Mouse (Mus musculus) hindbrain, postnatal 0 days (tissue): ENCODE measurements around the gene Gm37240. TPM values are rescaled to one million over a fixed set of nuclear protein-coding genes. Genes with fewer than 3 reads are reported as not detected.

Experiments used
- ATAC-seq: fragments of 200-750 bp; cut with Nextera tagmentation; 2 replicates; pipeline ENCODE4 v1.8.0; 2017; ENCODE audit warnings: mild to moderate bottlenecking, moderate TSS enrichment, moderate library complexity
- DNase-seq: peaks from one replicate; pipeline ENCODE4 v3.0.0-alpha.2; 2015; ENCODE audit warnings: low spot score
- H3K27ac ChIP-seq: fragments of 300-500 bp; sonication (generic); 2 replicates; pipeline ENCODE4 v1.5.1; 2014; ENCODE audit warnings: mild to moderate bottlenecking
- H3K27me3 ChIP-seq: fragments of 300-500 bp; sonication (generic); 2 replicates; pipeline ENCODE4 v1.6.1; 2014; ENCODE audit warnings: low read length, mixed read lengths; ENCODE audit not compliant: insufficient read depth
- H3K36me3 ChIP-seq: fragments of 300-500 bp; sonication (generic); 2 replicates; pipeline ENCODE4 v1.6.1; 2014; ENCODE audit warnings: low read length, mixed read lengths; ENCODE audit not compliant: insufficient read depth
- H3K4me1 ChIP-seq: fragments of 300-500 bp; sonication (generic); 2 replicates; pipeline ENCODE4 v1.6.1; 2014; ENCODE audit warnings: antibody characterized with exemption, low read length, mixed read lengths; ENCODE audit not compliant: insufficient read depth
- H3K4me2 ChIP-seq: fragments of 300-500 bp; sonication (generic); 2 replicates; pipeline ENCODE4 v1.6.1; 2014; ENCODE audit warnings: low read depth, mild to moderate bottlenecking, low read length, moderate library complexity, mixed read lengths
- H3K4me3 ChIP-seq: fragments of 300-500 bp; sonication (generic); 2 replicates; pipeline ENCODE4 v1.5.1; 2014; ENCODE audit warnings: low read length
- H3K9ac ChIP-seq: fragments of 300-500 bp; sonication (generic); replicated peaks from 2 replicates; pipeline ENCODE4 v1.6.1; 2014; ENCODE audit warnings: mild to moderate bottlenecking, low read length, moderate library complexity, mixed read lengths
- H3K9me3 ChIP-seq: fragments of 300-500 bp; sonication (generic); 2 replicates; pipeline ENCODE4 v1.6.1; 2016; ENCODE audit warnings: low read length, mixed read lengths
- CTCF ChIP-seq: IDR thresholded peaks from 2 replicates; pipeline ENCODE4 v1.5.1; 2016; ENCODE audit warnings: antibody characterized with exemption, control low read depth, low read depth
- WGBS: fragments of 180-500 bp; shearing (Covaris S2); extraction: QIAGEN DNeasy Blood & Tissue Kit; methylation state at CpG from one replicate; pipeline ENCODE4 v1.1.7; 2014; 5-methylcytosine and 5-hydroxymethylcytosine counted together
- polyA plus RNA-seq: library from polyadenylated mRNA; unstranded; fragments of >200 nt; fragmentation: Nextera tagmentation; extraction: Ambion mirVana; gene quantifications from 2 replicates; pipeline ENCODE4 v1.2.1, GENCODE M21; 2015
- total RNA-seq: library from RNA; depleted of rRNA; stranded (reverse); fragments of >200 nt; gene quantifications from 2 replicates; pipeline ENCODE4 v1.2.3, GENCODE M21; 2014

The Gm37240 gene
- total and polyA plus RNA-seq, 2 experiments from 2014 or later = 1.5 TPM; not detected in 1

DNA sequence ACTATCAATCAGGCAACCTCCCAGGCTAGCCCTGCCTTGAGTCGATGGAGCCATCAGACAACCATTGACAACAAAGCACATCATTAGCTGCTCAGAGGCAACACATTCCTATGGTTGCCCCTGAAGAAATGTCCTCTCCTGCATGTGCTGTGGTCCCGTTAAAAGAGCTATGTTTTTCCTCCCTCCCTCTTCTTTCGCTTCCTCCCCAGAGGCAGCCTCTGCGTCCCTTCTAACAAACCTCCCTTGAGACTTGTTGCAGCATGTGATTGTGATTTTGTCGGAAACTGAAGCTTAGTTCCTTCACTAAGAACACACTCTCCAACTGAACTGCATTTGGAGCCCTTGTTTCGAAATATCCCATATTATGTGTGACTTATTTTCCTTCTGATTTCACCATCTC is 830.1 kb downstream of the Gm37240 start:
- Histone ChIP-seq H3K4me3 (no peak overlapping the region), H3K27me3 (no peaks in the 10 kb centered on the region), H3K4me1 (no peaks in the 10 kb centered on the region), H3K4me2 (no peak overlapping the region), H3K9me3 (no peaks in the 10 kb centered on the region), H3K9ac (no peak overlapping the region), H3K36me3 (no peaks in the 10 kb centered on the region), H3K27ac (no peak overlapping the region)
- DNase-seq (no peak), ATAC-seq (no peak)
- 83% methylated on average over 6 of the region's 6 CpGs for WGBS
- no peak for TF ChIP-seq CTCF

DNA sequence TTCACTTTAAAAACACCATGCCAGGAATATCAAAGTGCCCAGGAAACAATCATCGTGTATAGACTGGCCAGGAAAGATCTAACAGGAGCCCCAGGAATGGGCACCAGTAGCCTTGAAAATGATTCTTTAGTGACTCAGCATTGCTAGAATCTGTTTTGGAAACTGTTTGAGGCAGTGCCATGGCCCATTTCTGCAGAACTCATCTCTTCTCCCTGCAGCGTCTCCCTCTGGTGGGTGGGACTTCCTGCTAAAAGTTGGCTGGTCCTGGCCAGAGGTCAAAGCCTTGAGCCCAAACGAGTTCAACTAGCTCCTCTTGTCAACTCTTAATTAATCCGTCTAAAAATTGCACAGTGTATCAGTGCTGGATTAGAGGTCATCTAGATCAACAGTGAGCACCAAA is 833.8 kb downstream of the Gm37240 start:
- 83% methylated on average over 4 of the region's 4 CpGs for WGBS

DNA sequence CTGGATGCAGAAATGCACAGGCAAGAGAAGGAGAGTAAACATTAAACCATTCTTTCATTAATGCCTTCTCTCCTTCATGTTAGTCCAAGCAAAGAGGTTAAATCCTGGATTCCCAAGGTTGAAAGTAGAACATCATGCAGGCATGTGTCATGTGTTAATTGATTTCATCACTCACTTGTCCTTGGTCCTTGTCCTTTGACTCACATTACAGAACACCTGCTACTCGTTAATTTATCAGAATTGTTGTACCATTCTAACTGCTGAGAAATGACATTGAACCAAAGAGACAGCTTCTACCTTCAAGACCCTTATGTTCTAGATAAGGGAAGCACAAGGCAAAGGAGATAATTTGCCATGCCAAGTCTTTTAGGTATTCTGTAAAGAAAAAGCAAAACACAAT is 835.1 kb downstream of the Gm37240 start:
- H3K9me3 ChIP-seq = no peaks in the 10 kb centered on the region
- no peak overlapping the region for H3K4me3 ChIP-seq
- no peak for TF ChIP-seq CTCF
- no peaks in the 10 kb centered on the region for H3K4me1 ChIP-seq
- no peak for ATAC-seq
- H3K36me3 ChIP-seq = no peaks in the 10 kb centered on the region
- 81% methylated on average over 1 of the region's 1 CpGs for WGBS
- H3K9ac ChIP-seq = no peak overlapping the region
- no peak overlapping the region for H3K4me2 ChIP-seq
- H3K27ac ChIP-seq = no peak overlapping the region
- DNase-seq = no peak
- H3K27me3 ChIP-seq = no peaks in the 10 kb centered on the region

More for the DNA sequence above, 833.8 kb downstream of the Gm37240 start:
- DNase-seq = no peak
- no peak overlapping the region for H3K9ac ChIP-seq
- H3K4me1 ChIP-seq = no peaks in the 10 kb centered on the region
- TF ChIP-seq CTCF = no peak
- no peak overlapping the region for H3K4me2 ChIP-seq
- no peak for ATAC-seq
- H3K9me3 ChIP-seq = no peaks in the 10 kb centered on the region
- no peak overlapping the region for H3K27ac ChIP-seq
- no peaks in the 10 kb centered on the region for H3K27me3 ChIP-seq
- H3K4me3 ChIP-seq = no peak overlapping the region
- H3K36me3 ChIP-seq = no peaks in the 10 kb centered on the region

DNA sequence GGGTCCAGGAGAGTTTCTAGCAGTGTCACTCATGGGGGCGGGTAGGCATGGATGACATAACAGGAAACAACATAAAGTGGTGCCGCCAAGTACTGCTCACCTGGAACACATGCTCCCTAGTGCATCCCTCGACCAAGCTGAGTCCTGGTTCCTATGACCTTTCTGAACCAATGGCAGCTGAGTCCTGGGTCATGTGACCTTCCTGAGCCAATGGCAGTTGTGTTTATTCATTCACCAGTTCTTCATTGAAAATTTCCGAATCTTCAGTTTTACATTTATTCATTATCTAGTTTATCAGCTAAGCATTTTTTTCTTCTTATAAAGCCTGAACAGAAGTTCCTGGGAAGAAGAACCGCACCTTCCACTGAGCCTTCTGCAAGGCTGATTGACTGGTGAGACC is 838.7 kb downstream of the Gm37240 start:
- ATAC-seq (no peak), DNase-seq (no peak)
- TF ChIP-seq CTCF = no peak
- Histone ChIP-seq H3K27me3 (no peaks in the 10 kb centered on the region), H3K9me3 (no peaks in the 10 kb centered on the region), H3K9ac (no peak overlapping the region), H3K4me1 (no peaks in the 10 kb centered on the region), H3K27ac (no peak overlapping the region), H3K36me3 (no peaks in the 10 kb centered on the region), H3K4me2 (no peak overlapping the region), H3K4me3 (no peak overlapping the region)
- 92% methylated on average over 5 of the region's 5 CpGs for WGBS

DNA sequence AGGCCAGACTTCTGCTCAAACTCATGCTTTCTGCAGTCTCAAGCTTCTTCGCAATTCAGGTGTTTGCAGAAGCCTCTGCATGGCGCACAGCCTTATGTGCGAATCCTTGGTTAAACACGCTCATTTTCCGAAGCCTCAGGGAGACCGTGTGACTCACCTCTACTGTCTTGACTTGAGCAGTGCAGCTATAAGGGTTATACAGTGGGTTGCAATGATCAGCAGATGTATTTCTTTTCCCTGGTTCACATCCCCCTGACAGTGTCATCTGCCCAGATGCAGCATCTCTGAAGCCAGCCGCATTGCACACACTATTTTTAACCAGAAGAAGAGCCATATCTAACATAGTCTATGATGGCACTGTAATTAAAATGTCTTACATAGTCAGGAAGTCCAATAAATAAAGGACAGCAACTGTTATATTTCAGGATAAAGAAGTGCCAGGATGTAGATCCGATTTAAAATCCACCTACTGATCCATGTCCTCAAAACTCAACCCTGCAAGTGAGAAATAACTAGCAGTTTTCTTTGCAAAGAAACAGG is 843.6 kb downstream of the Gm37240 start:
- Histone ChIP-seq H3K27ac (no peak overlapping the region), H3K4me2 (no peak overlapping the region), H3K4me1 (no peaks in the 10 kb centered on the region), H3K9me3 (no peaks in the 10 kb centered on the region), H3K27me3 (no peaks in the 10 kb centered on the region), H3K36me3 (no peaks in the 10 kb centered on the region), H3K9ac (no peak overlapping the region), H3K4me3 (no peak overlapping the region)
- TF ChIP-seq CTCF = no peak
- ATAC-seq (no peak), DNase-seq (no peak)
- 93% methylated on average over 8 of the region's 8 CpGs for WGBS

DNA sequence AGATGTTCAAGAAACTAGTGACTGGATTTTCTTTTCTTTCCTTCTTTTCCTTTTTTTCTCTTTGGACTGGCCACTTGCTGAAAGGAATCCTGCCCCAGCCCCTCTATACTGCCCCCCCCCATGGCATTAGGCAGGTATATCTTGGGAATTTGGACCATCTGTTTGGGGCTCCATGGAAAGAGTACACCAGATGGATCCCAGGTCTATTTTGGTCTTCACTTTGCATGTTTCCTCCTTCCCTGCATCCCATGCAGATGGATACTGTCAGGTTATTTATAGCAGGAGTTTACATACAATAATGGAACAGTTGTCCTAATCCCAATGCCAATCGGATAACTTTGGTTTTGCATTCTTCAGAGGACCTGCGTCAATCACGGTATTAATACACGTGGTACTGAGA is 845.2 kb downstream of the Gm37240 start:
- no peaks in the 10 kb centered on the region for H3K27me3 ChIP-seq
- H3K9ac ChIP-seq = no peak overlapping the region
- DNase-seq (no peak), ATAC-seq (no peak)
- H3K4me3 ChIP-seq = no peak overlapping the region
- TF ChIP-seq CTCF = no peak
- 91% methylated on average over 4 of the region's 4 CpGs for WGBS
- H3K9me3 ChIP-seq = no peaks in the 10 kb centered on the region
- H3K4me1 ChIP-seq = no peaks in the 10 kb centered on the region
- no peaks in the 10 kb centered on the region for H3K36me3 ChIP-seq
- no peak overlapping the region for H3K4me2 ChIP-seq
- H3K27ac ChIP-seq = no peak overlapping the region

DNA sequence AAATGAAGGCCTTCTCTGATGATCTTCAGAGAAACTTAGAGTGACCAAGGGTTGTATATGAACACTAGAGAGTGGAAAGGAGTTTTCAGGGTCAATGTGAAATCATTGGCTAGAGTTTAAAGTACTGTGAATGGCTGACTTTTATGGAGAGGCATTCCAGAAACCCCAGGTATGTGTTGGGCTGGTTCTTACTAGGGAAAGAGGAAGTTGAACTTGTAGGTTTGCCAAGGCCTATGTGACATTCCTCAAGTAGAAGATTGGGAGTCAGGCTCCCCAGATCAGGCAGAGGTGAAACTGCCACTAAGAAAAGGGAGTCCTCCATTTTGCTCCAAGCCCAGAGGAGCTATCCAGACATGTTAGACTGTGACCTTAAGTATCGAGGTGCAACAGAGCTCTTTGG is 858.2 kb downstream of the Gm37240 start:
- H3K9ac ChIP-seq = no peak overlapping the region
- no peak for DNase-seq
- no peak overlapping the region for H3K27ac ChIP-seq
- H3K4me1 ChIP-seq = no peaks in the 10 kb centered on the region
- H3K4me2 ChIP-seq = no peak overlapping the region
- no peaks in the 10 kb centered on the region for H3K9me3 ChIP-seq
- no peak for TF ChIP-seq CTCF
- no peaks in the 10 kb centered on the region for H3K36me3 ChIP-seq
- 94% methylated on average over 1 of the region's 1 CpGs for WGBS
- no peak for ATAC-seq
- no peaks in the 10 kb centered on the region for H3K27me3 ChIP-seq
- H3K4me3 ChIP-seq = no peak overlapping the region
